Mouse (Mus musculus): ENCODE measurements around the gene Mybph. TPM values are rescaled to one million over a fixed set of nuclear protein-coding genes. Genes with fewer than 3 reads are reported as not detected.

The Mybph gene
- polyA plus RNA-seq, 1 experiment, result 7.7 TPM

GRCm38 (mm10) chr1:134195117-134195516 lies 1.9 kb downstream of the Mybph start:
- no peak overlapping the region for H3K4me3 ChIP-seq (replicated peaks; ENCODE audit: extremely low read depth, low read depth, low read length)
- DNase-seq, result no peak
- 58% methylated on average over 2 of the region's 2 CpGs for WGBS
- no peak for TF ChIP-seq POLR2A (IDR thresholded peaks at IDR 0.05; ENCODE audit: borderline replicate concordance, extremely low read depth, low read depth, low read length)
- no peak for TF ChIP-seq CTCF (IDR thresholded peaks at IDR 0.05; ENCODE audit: insufficient read depth, low read length)
- H3K4me1 ChIP-seq (ENCODE audit: control insufficient read depth, insufficient read depth, low read length), result peaks cover 7% of the 10 kb centered on the region; the same call in 1 of the 2 replicates

- no peak for TF ChIP-seq CTCF (IDR thresholded peaks at IDR 0.05; ENCODE audit: insufficient read depth, low read length)
- H3K4me3 ChIP-seq (replicated peaks; ENCODE audit: extremely low read depth, low read depth, low read length), result no peak overlapping the region
- 32% methylated on average over 3 of the region's 3 CpGs for WGBS
- H3K4me1 ChIP-seq (ENCODE audit: control insufficient read depth, insufficient read depth, low read length), result peaks cover 7% of the 10 kb centered on the region; the same call in 1 of the 2 replicates
- DNase-seq, result no peak
Observed at GRCm38 (mm10) chr1:134195571-134195970, 2.3 kb downstream of the Mybph start.

GRCm38 (mm10) chr1:134195979-134196378 lies 2.7 kb downstream of the Mybph start:
- no peak for TF ChIP-seq POLR2A (IDR thresholded peaks at IDR 0.05; ENCODE audit: borderline replicate concordance, extremely low read depth, low read depth, low read length)
- no peak for TF ChIP-seq CTCF (IDR thresholded peaks at IDR 0.05; ENCODE audit: insufficient read depth, low read length)
- Histone ChIP-seq H3K4me3 (replicated peaks; ENCODE audit: extremely low read depth, low read depth, low read length) (no peak overlapping the region), H3K4me1 (ENCODE audit: control insufficient read depth, insufficient read depth, low read length) (peaks cover 7% of the 10 kb centered on the region; the same call in 1 of the 2 replicates)
- 41% methylated on average over 4 of the region's 4 CpGs for WGBS
- no peak for DNase-seq

- DNase-seq, result peak; percentile 68
- Histone ChIP-seq H3K4me1 (ENCODE audit: control insufficient read depth, insufficient read depth, low read length) (peaks cover 7% of the 10 kb centered on the region; the same call in 1 of the 2 replicates), H3K4me3 (replicated peaks; ENCODE audit: extremely low read depth, low read depth, low read length) (no peak overlapping the region)
- WGBS, result 46% methylated on average over 4 of the region's 4 CpGs
- TF ChIP-seq CTCF (IDR thresholded peaks at IDR 0.05; ENCODE audit: insufficient read depth, low read length) (peak; percentile 67), POLR2A (IDR thresholded peaks at IDR 0.05; ENCODE audit: borderline replicate concordance, extremely low read depth, low read depth, low read length) (no peak)
Observed at GRCm38 (mm10) chr1:134196386-134196785, 3.1 kb downstream of the Mybph start.

- DNase-seq, result no peak
- 82% methylated on average over 15 of the region's 15 CpGs for WGBS
- Histone ChIP-seq H3K4me3 (replicated peaks; ENCODE audit: extremely low read depth, low read depth, low read length) (no peak overlapping the region), H3K4me1 (ENCODE audit: control insufficient read depth, insufficient read depth, low read length) (peaks cover 7% of the 10 kb centered on the region; the same call in 1 of the 2 replicates)
- TF ChIP-seq CTCF (IDR thresholded peaks at IDR 0.05; ENCODE audit: insufficient read depth, low read length) (no peak), POLR2A (IDR thresholded peaks at IDR 0.05; ENCODE audit: borderline replicate concordance, extremely low read depth, low read depth, low read length) (no peak)
Observed at GRCm38 (mm10) chr1:134197325-134197982, 4.2 kb downstream of the Mybph start.

- H3K4me3 ChIP-seq (replicated peaks; ENCODE audit: extremely low read depth, low read depth, low read length), result no peak overlapping the region
Observed at GRCm38 (mm10) chr1:134198197-134198995, 5.1 kb downstream of the Mybph start.

GRCm38 (mm10) chr1:134200481-134200880 lies 7.2 kb downstream of the Mybph start:
- Histone ChIP-seq H3K4me1 (ENCODE audit: control insufficient read depth, insufficient read depth, low read length) (peaks cover 7% of the 10 kb centered on the region; the same call in 1 of the 2 replicates), H3K4me3 (replicated peaks; ENCODE audit: extremely low read depth, low read depth, low read length) (no peak overlapping the region)
- WGBS, result 48% methylated on average over 2 of the region's 2 CpGs
- no peak for DNase-seq
- TF ChIP-seq POLR2A (IDR thresholded peaks at IDR 0.05; ENCODE audit: borderline replicate concordance, extremely low read depth, low read depth, low read length), result no peak
- TF ChIP-seq CTCF (IDR thresholded peaks at IDR 0.05; ENCODE audit: insufficient read depth, low read length), result no peak

More at GRCm38 (mm10) chr1:134198197-134198995, 5.1 kb downstream of the Mybph start:
- H3K4me1 ChIP-seq (ENCODE audit: control insufficient read depth, insufficient read depth, low read length), result peaks cover 7% of the 10 kb centered on the region; the same call in 1 of the 2 replicates
- TF ChIP-seq POLR2A (IDR thresholded peaks at IDR 0.05; ENCODE audit: borderline replicate concordance, extremely low read depth, low read depth, low read length) (no peak), CTCF (IDR thresholded peaks at IDR 0.05; ENCODE audit: insufficient read depth, low read length) (no peak)
- WGBS, result 79% methylated on average over 12 of the region's 12 CpGs
- DNase-seq, result no peak

GRCm38 (mm10) chr1:134200998-134201686 lies 7.9 kb downstream of the Mybph start:
- WGBS, result 73% methylated on average over 6 of the region's 6 CpGs
- no peak for DNase-seq
- TF ChIP-seq POLR2A (IDR thresholded peaks at IDR 0.05; ENCODE audit: borderline replicate concordance, extremely low read depth, low read depth, low read length), result no peak
- TF ChIP-seq CTCF (IDR thresholded peaks at IDR 0.05; ENCODE audit: insufficient read depth, low read length), result no peak
- Histone ChIP-seq H3K4me3 (replicated peaks; ENCODE audit: extremely low read depth, low read depth, low read length) (no peak overlapping the region), H3K4me1 (ENCODE audit: control insufficient read depth, insufficient read depth, low read length) (peaks cover 1% of the 10 kb centered on the region; the same call in 1 of the 2 replicates)

- peak; percentile 66 for DNase-seq
- no peak overlapping the region for H3K4me3 ChIP-seq (replicated peaks; ENCODE audit: extremely low read depth, low read depth, low read length)
- TF ChIP-seq CTCF (IDR thresholded peaks at IDR 0.05; ENCODE audit: insufficient read depth, low read length), result peak; percentile 84
- no peak for TF ChIP-seq POLR2A (IDR thresholded peaks at IDR 0.05; ENCODE audit: borderline replicate concordance, extremely low read depth, low read depth, low read length)
- WGBS, result 60% methylated on average over 3 of the region's 3 CpGs
- no peaks in the 10 kb centered on the region for H3K4me1 ChIP-seq (ENCODE audit: control insufficient read depth, insufficient read depth, low read length)
Observed at GRCm38 (mm10) chr1:134201751-134202420, 8.6 kb downstream of the Mybph start.
